Comparison of ENCODE assay signal across 18 mouse cellular contexts in the genomic region with DNA sequence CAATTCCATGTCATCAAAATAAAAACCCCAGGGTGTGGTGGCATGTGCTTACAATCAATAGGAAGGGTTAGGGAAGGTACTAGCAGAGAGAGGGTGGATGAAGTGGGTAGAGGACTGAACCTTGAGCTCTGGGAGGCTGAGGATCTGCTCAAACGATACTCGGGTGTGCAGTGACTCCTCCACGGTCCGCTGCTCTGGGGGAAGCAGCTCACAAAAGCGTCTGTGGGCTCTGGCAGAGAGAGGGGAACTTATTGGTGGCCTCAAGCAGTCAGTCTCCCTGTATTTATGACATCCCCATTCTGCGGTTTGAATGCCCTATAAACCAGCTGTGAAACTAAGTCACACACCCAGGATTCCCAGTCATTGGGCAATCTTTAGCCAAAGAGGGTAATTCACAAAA. TPM values are rescaled to one million over a fixed set of nuclear protein-coding genes. Genes with fewer than 3 reads are reported as not detected.
DNase-seq lines count a peak whose midpoint lies in the region; ATAC-seq and TF ChIP-seq lines count a peak whose summit lies in the region.
"Had no signal": no experiment of that assay in that cellular context is flagged by ENCODE, and none has a peak within 500 bp of the region (broad histone marks: within the 10 kb centered on the region; RNA-seq: fewer than 3 reads in every experiment).

No protein-coding gene starts in this region.

- no peak overlapping the region for H3K27ac ChIP-seq in heart, embryonic 12.5 days (ENCODE audit: poor library complexity, severe bottlenecking)
- no peak overlapping the region for H3K27ac ChIP-seq in midbrain, embryonic 16.5 days (ENCODE audit: low read length)
- H3K27ac ChIP-seq in midbrain, embryonic 14.5 days (replicated peaks; ENCODE audit: low read depth, low read length): no peak overlapping the region
- H3K27ac ChIP-seq in liver, embryonic 12.5 days: peak overlapping the region; percentile 32; the same call in 1 of the 2 replicates
- H3K27ac ChIP-seq in stomach, postnatal 0 days (replicated peaks): peak overlapping the region; percentile 87; the same call in 1 of the 2 replicates
- no peak overlapping the region for H3K27ac ChIP-seq in forebrain, embryonic 15.5 days (replicated peaks)
- H3K27ac ChIP-seq: forebrain, embryonic 13.5 days; layer of hippocampus, adult 2 months; left cerebral cortex, adult 2 months; limb, embryonic 10.5 days; midbrain, embryonic 10.5 days had no signal

- H3K4me2 ChIP-seq in heart, embryonic 12.5 days: no peak overlapping the region
- H3K4me2 ChIP-seq in midbrain, embryonic 16.5 days (ENCODE audit: low read length): no peak overlapping the region
- H3K4me2 ChIP-seq in midbrain, embryonic 14.5 days (ENCODE audit: low read length): no peak overlapping the region
- peak overlapping the region; percentile 95; the same call in 1 of the 2 replicates for H3K4me2 ChIP-seq in liver, embryonic 12.5 days
- H3K4me2 ChIP-seq in stomach, postnatal 0 days (replicated peaks; ENCODE audit: low read depth): no peak overlapping the region
- no peak overlapping the region for H3K4me2 ChIP-seq in forebrain, embryonic 15.5 days (replicated peaks)
- H3K4me2 ChIP-seq: forebrain, embryonic 13.5 days had no signal

- H3K4me1 ChIP-seq in heart, embryonic 12.5 days (replicated peaks): peaks cover 10% of the 10 kb centered on the region
- peaks cover 22% of the 10 kb centered on the region for H3K4me1 ChIP-seq in midbrain, embryonic 16.5 days (ENCODE audit: control insufficient read depth, insufficient read depth, low read length)
- peaks cover 17% of the 10 kb centered on the region; the same call in 1 of the 2 replicates for H3K4me1 ChIP-seq in midbrain, embryonic 14.5 days (ENCODE audit: control insufficient read depth, insufficient read depth, low read length)
- peaks cover 53% of the 10 kb centered on the region for H3K4me1 ChIP-seq in liver, embryonic 12.5 days
- no peaks in the 10 kb centered on the region for H3K4me1 ChIP-seq in stomach, postnatal 0 days (replicated peaks; ENCODE audit: control insufficient read depth, insufficient read depth)
- H3K4me1 ChIP-seq in forebrain, embryonic 15.5 days: peaks cover 24% of the 10 kb centered on the region

- H3K27me3 ChIP-seq in heart, embryonic 12.5 days (replicated peaks): no peaks in the 10 kb centered on the region
- peaks cover 7% of the 10 kb centered on the region for H3K27me3 ChIP-seq in midbrain, embryonic 16.5 days (ENCODE audit: control insufficient read depth, insufficient read depth, low read depth, low read length)
- H3K27me3 ChIP-seq in midbrain, embryonic 14.5 days (ENCODE audit: control insufficient read depth, insufficient read depth, low read length): no peaks in the 10 kb centered on the region
- no peaks in the 10 kb centered on the region for H3K27me3 ChIP-seq in liver, embryonic 12.5 days (replicated peaks)
- no peaks in the 10 kb centered on the region for H3K27me3 ChIP-seq in stomach, postnatal 0 days (ENCODE audit: control insufficient read depth, insufficient read depth, low read length)
- H3K27me3 ChIP-seq in forebrain, embryonic 15.5 days: no peaks in the 10 kb centered on the region

- ATAC-seq in heart, embryonic 12.5 days (ENCODE audit: insufficient number of reproducible peaks, low FRiP score): no peak
- no peak for ATAC-seq in midbrain, embryonic 16.5 days
- ATAC-seq in midbrain, embryonic 14.5 days (ENCODE audit: low FRiP score, low TSS enrichment): no peak
- no peak for ATAC-seq in liver, embryonic 12.5 days
- ATAC-seq in stomach, postnatal 0 days (ENCODE audit: low FRiP score, low TSS enrichment): no peak
- ATAC-seq in CD4-positive, CD25-positive, alpha-beta regulatory T cell, adult 4 months: no peak
- no peak for ATAC-seq in forebrain, embryonic 15.5 days (replicated peaks)
- ATAC-seq: forebrain, embryonic 13.5 days had no signal

- no peaks in the 10 kb centered on the region for H3K9me3 ChIP-seq in heart, embryonic 12.5 days (replicated peaks)
- H3K9me3 ChIP-seq in midbrain, embryonic 16.5 days (replicated peaks; ENCODE audit: control insufficient read depth, low read length, poor library complexity, severe bottlenecking): no peaks in the 10 kb centered on the region
- H3K9me3 ChIP-seq in midbrain, embryonic 14.5 days (ENCODE audit: control insufficient read depth, low read length): no peaks in the 10 kb centered on the region
- H3K9me3 ChIP-seq in liver, embryonic 12.5 days (replicated peaks): no peaks in the 10 kb centered on the region
- no peaks in the 10 kb centered on the region for H3K9me3 ChIP-seq in stomach, postnatal 0 days (ENCODE audit: control insufficient read depth, low read length)
- H3K9me3 ChIP-seq in forebrain, embryonic 15.5 days: no peaks in the 10 kb centered on the region
- H3K9me3 ChIP-seq: forebrain, embryonic 13.5 days; limb, embryonic 10.5 days; midbrain, embryonic 10.5 days had no signal

- H3K9ac ChIP-seq in heart, embryonic 12.5 days: no peak overlapping the region
- H3K9ac ChIP-seq in midbrain, embryonic 16.5 days (ENCODE audit: low read depth, low read length): peak overlapping the region; percentile 7; the same call in 1 of the 2 replicates
- no peak overlapping the region for H3K9ac ChIP-seq in midbrain, embryonic 14.5 days (replicated peaks; ENCODE audit: low read length)
- 0 out of 2 replicates have a peak overlapping the region, but pooled peaks have one; percentile 88 for H3K9ac ChIP-seq in liver, embryonic 12.5 days
- no peak overlapping the region for H3K9ac ChIP-seq in stomach, postnatal 0 days (ENCODE audit: low read length)
- H3K9ac ChIP-seq in forebrain, embryonic 15.5 days (replicated peaks): no peak overlapping the region
- H3K9ac ChIP-seq: forebrain, embryonic 13.5 days had no signal

- peaks cover 28% of the 10 kb centered on the region for H3K36me3 ChIP-seq in heart, embryonic 12.5 days
- peaks cover 11% of the 10 kb centered on the region for H3K36me3 ChIP-seq in midbrain, embryonic 16.5 days (ENCODE audit: control insufficient read depth, insufficient read depth, low read length)
- H3K36me3 ChIP-seq in midbrain, embryonic 14.5 days (ENCODE audit: control insufficient read depth, insufficient read depth, low read length): peaks cover 22% of the 10 kb centered on the region
- H3K36me3 ChIP-seq in liver, embryonic 12.5 days: peaks cover 48% of the 10 kb centered on the region
- H3K36me3 ChIP-seq in stomach, postnatal 0 days (ENCODE audit: control insufficient read depth, insufficient read depth, low read length): peaks cover 9% of the 10 kb centered on the region; the same call in 1 of the 2 replicates
- H3K36me3 ChIP-seq in forebrain, embryonic 15.5 days: peaks cover 26% of the 10 kb centered on the region

- 81% methylated on average over 6 of the region's 6 CpGs for WGBS in heart, embryonic 12.5 days
- WGBS in midbrain, embryonic 16.5 days: 53% methylated on average over 6 of the region's 6 CpGs
- 38% methylated on average over 6 of the region's 6 CpGs for WGBS in midbrain, embryonic 14.5 days
- WGBS in liver, embryonic 12.5 days (ENCODE audit: insufficient replicate concordance): 64% methylated on average over 6 of the region's 6 CpGs
- 61% methylated on average over 6 of the region's 6 CpGs for WGBS in stomach, postnatal 0 days
- WGBS in forebrain, embryonic 15.5 days: 64% methylated on average over 6 of the region's 6 CpGs

- no peak for TF ChIP-seq EP300 in stomach, postnatal 0 days (optimal IDR thresholded peaks at IDR 0.05)

- TF ChIP-seq CTCF in stomach, postnatal 0 days (IDR thresholded peaks at IDR 0.05; ENCODE audit: low read depth): no peak

- no peak overlapping the region for H3K4me3 ChIP-seq in heart, embryonic 12.5 days
- no peak overlapping the region for H3K4me3 ChIP-seq in midbrain, embryonic 16.5 days (ENCODE audit: low read depth, low read length)
- H3K4me3 ChIP-seq in midbrain, embryonic 14.5 days (replicated peaks; ENCODE audit: low read depth, low read length): no peak overlapping the region
- no peak overlapping the region for H3K4me3 ChIP-seq in liver, embryonic 12.5 days
- no peak overlapping the region for H3K4me3 ChIP-seq in stomach, postnatal 0 days (ENCODE audit: low read depth, low read length)
- no peak overlapping the region for H3K4me3 ChIP-seq in forebrain, embryonic 15.5 days
- H3K4me3 ChIP-seq: forebrain, embryonic 13.5 days; layer of hippocampus, adult 2 months; left cerebral cortex, adult 2 months; limb, embryonic 10.5 days; midbrain, embryonic 10.5 days had no signal

- peak; percentile 88 for DNase-seq in heart, adult 11 months
- no peak for DNase-seq in midbrain, embryonic 14.5 days
- DNase-seq in stomach, postnatal 0 days (ENCODE audit: low spot score): no peak
- DNase-seq: cerebellum, adult 11 months; cerebellum, postnatal 14 days; lung, adult 18-20 months; right cerebral cortex, postnatal 25 days; thymus, adult 2 months had no signal

RNA-seq across cellular contexts. Expression of a gene that starts 2.4 kb away (rescaled TPM):
- polyA plus RNA-seq in heart, embryonic 12.5 days (2016; fragmentation: Nextera tagmentation; extraction: Ambion mirVana): 43.4 and 47.3 TPM in 2 replicates
- 24.3 and 26.0 TPM in 2 replicates for polyA plus RNA-seq in midbrain, embryonic 16.5 days (2015; fragmentation: Nextera tagmentation; extraction: Ambion mirVana)
- polyA plus RNA-seq in midbrain, embryonic 14.5 days (2014; fragmentation: Nextera tagmentation; extraction: Ambion mirVana): 24.2 and 26.7 TPM in 2 replicates
- polyA plus RNA-seq in liver, embryonic 12.5 days (2016; fragmentation: Nextera tagmentation; extraction: Ambion mirVana): 97.5 and 99.2 TPM in 2 replicates
- 187 and 189 TPM in 2 replicates for polyA plus RNA-seq in stomach, postnatal 0 days (2015; fragmentation: Nextera tagmentation; extraction: Ambion mirVana)
- 10 to 100 TPM; 86.5 to 98.1 TPM for polyA plus RNA-seq in CD4-positive, CD25-positive, alpha-beta regulatory T cell, adult 4 months (2017; shearing (Covaris generic))
- 31.6 and 32.7 TPM in 2 replicates for polyA plus RNA-seq in forebrain, embryonic 15.5 days (2015; fragmentation: Nextera tagmentation; extraction: Ambion mirVana)

RNA-seq across cellular contexts. Expression of a gene that starts 2.5 kb away (rescaled TPM):
- 3.6 and 3.9 TPM in 2 replicates for polyA plus RNA-seq in heart, embryonic 12.5 days (2016; fragmentation: Nextera tagmentation; extraction: Ambion mirVana)
- 3.7 and 4.6 TPM in 2 replicates for polyA plus RNA-seq in midbrain, embryonic 16.5 days (2015; fragmentation: Nextera tagmentation; extraction: Ambion mirVana)
- polyA plus RNA-seq in midbrain, embryonic 14.5 days (2014; fragmentation: Nextera tagmentation; extraction: Ambion mirVana): 4.0 TPM in 2 replicates
- polyA plus RNA-seq in liver, embryonic 12.5 days (2016; fragmentation: Nextera tagmentation; extraction: Ambion mirVana): 3.9 and 4.4 TPM in 2 replicates
- 2.9 and 3.2 TPM in 2 replicates for polyA plus RNA-seq in stomach, postnatal 0 days (2015; fragmentation: Nextera tagmentation; extraction: Ambion mirVana)
- polyA plus RNA-seq in CD4-positive, CD25-positive, alpha-beta regulatory T cell, adult 4 months (2017; shearing (Covaris generic)): 10 to 100 TPM in 1 of 2 experiments, 1 to 10 TPM in 1; 8.4 to 11.4 TPM
- 3.6 and 3.9 TPM in 2 replicates for polyA plus RNA-seq in forebrain, embryonic 15.5 days (2015; fragmentation: Nextera tagmentation; extraction: Ambion mirVana)

RNA-seq across cellular contexts. Expression of a gene that starts 16.0 kb away (rescaled TPM):
- polyA plus RNA-seq in heart, embryonic 12.5 days (2016; fragmentation: Nextera tagmentation; extraction: Ambion mirVana): 0.26 and 0.37 TPM in 2 replicates
- 2.9 and 3.0 TPM in 2 replicates for polyA plus RNA-seq in midbrain, embryonic 16.5 days (2015; fragmentation: Nextera tagmentation; extraction: Ambion mirVana)
- 1.2 and 2.2 TPM in 2 replicates for polyA plus RNA-seq in midbrain, embryonic 14.5 days (2014; fragmentation: Nextera tagmentation; extraction: Ambion mirVana)
- polyA plus RNA-seq in liver, embryonic 12.5 days (2016; fragmentation: Nextera tagmentation; extraction: Ambion mirVana): 0.61 and 1.0 TPM in 2 replicates
- 1.2 TPM in 2 replicates for polyA plus RNA-seq in stomach, postnatal 0 days (2015; fragmentation: Nextera tagmentation; extraction: Ambion mirVana)
- under 1 TPM in 1 of 2 experiments, not detected in 1; 0.94 TPM for polyA plus RNA-seq in CD4-positive, CD25-positive, alpha-beta regulatory T cell, adult 4 months (2017; shearing (Covaris generic))
- polyA plus RNA-seq in forebrain, embryonic 15.5 days (2015; fragmentation: Nextera tagmentation; extraction: Ambion mirVana): 1.0 and 1.1 TPM in 2 replicates

RNA-seq across cellular contexts. Expression of a gene that starts 30.8 kb away (rescaled TPM):
- polyA plus RNA-seq in heart, embryonic 12.5 days (2016; fragmentation: Nextera tagmentation; extraction: Ambion mirVana): 43.0 and 43.4 TPM in 2 replicates
- 73.8 and 78.5 TPM in 2 replicates for polyA plus RNA-seq in midbrain, embryonic 16.5 days (2015; fragmentation: Nextera tagmentation; extraction: Ambion mirVana)
- polyA plus RNA-seq in midbrain, embryonic 14.5 days (2014; fragmentation: Nextera tagmentation; extraction: Ambion mirVana): 67.3 and 70.8 TPM in 2 replicates
- 42.0 and 45.6 TPM in 2 replicates for polyA plus RNA-seq in liver, embryonic 12.5 days (2016; fragmentation: Nextera tagmentation; extraction: Ambion mirVana)
- polyA plus RNA-seq in stomach, postnatal 0 days (2015; fragmentation: Nextera tagmentation; extraction: Ambion mirVana): 33.6 and 34.5 TPM in 2 replicates
- polyA plus RNA-seq in CD4-positive, CD25-positive, alpha-beta regulatory T cell, adult 4 months (2017; shearing (Covaris generic)): 10 to 100 TPM; 28.9 to 34.0 TPM
- 67.7 and 67.9 TPM in 2 replicates for polyA plus RNA-seq in forebrain, embryonic 15.5 days (2015; fragmentation: Nextera tagmentation; extraction: Ambion mirVana)

RNA-seq across cellular contexts. Expression of a gene that starts 39.3 kb away (rescaled TPM):
- polyA plus RNA-seq in heart, embryonic 12.5 days (2016; fragmentation: Nextera tagmentation; extraction: Ambion mirVana): 11.1 and 12.4 TPM in 2 replicates
- 27.3 and 27.5 TPM in 2 replicates for polyA plus RNA-seq in midbrain, embryonic 16.5 days (2015; fragmentation: Nextera tagmentation; extraction: Ambion mirVana)
- 18.8 and 21.9 TPM in 2 replicates for polyA plus RNA-seq in midbrain, embryonic 14.5 days (2014; fragmentation: Nextera tagmentation; extraction: Ambion mirVana)
- polyA plus RNA-seq in liver, embryonic 12.5 days (2016; fragmentation: Nextera tagmentation; extraction: Ambion mirVana): 9.0 and 11.4 TPM in 2 replicates
- polyA plus RNA-seq in stomach, postnatal 0 days (2015; fragmentation: Nextera tagmentation; extraction: Ambion mirVana): 4.9 and 7.5 TPM in 2 replicates
- 10 to 100 TPM; 28.9 to 44.3 TPM for polyA plus RNA-seq in CD4-positive, CD25-positive, alpha-beta regulatory T cell, adult 4 months (2017; shearing (Covaris generic))
- 17.4 and 19.8 TPM in 2 replicates for polyA plus RNA-seq in forebrain, embryonic 15.5 days (2015; fragmentation: Nextera tagmentation; extraction: Ambion mirVana)

Comparison
In these comparisons a context has a peak if more than half of its experiments do, and no peak if none do; other contexts are left out.
1. H3K9ac ChIP-seq: peak in midbrain, embryonic 16.5 days (single experiment) and liver, embryonic 12.5 days (single experiment); none in heart, embryonic 12.5 days (single experiment), midbrain, embryonic 14.5 days (single experiment), stomach, postnatal 0 days (single experiment) and forebrain, embryonic 15.5 days (single experiment).
2. H3K27ac ChIP-seq: peak in liver, embryonic 12.5 days (single experiment) and stomach, postnatal 0 days (single experiment); none in heart, embryonic 12.5 days (single experiment), midbrain, embryonic 16.5 days (single experiment), midbrain, embryonic 14.5 days (single experiment) and forebrain, embryonic 15.5 days (single experiment).